Mouse (Mus musculus): Measurements from ENCODE around the gene Pik3r2. TPM values are rescaled to one million over a fixed set of nuclear protein-coding genes. Genes with fewer than 3 reads are reported as not detected.

Gene Pik3r2
- 23.5 to 27.1 TPM (median 25.3 TPM) in 4 replicates for total RNA-seq (2023)

GRCm38 (mm10) chr8:70776496-70777444 lies at the start of gene Pik3r2:
Pik3r2 (minus strand) TSS chr8:70776713.

GRCm38 (mm10) chr8:70808239-70808638 lies 31.7 kb upstream of the Pik3r2 start, which contains the start of gene Il12rb1:
Il12rb1 (plus strand) TSS chr8:70808449.

GRCm38 (mm10) chr8:70804481-70805206 lies 28.1 kb upstream of the Pik3r2 start, which contains the start of gene Mast3:
Mast3 (minus strand) TSS chr8:70805054.

GRCm38 (mm10) chr8:70760775-70761406 lies 15.6 kb downstream of the Pik3r2 start, which contains the start of gene Mpv17l2:
Mpv17l2 (minus strand) TSS chr8:70760946.

GRCm38 (mm10) chr8:70754043-70754870 lies 22.3 kb downstream of the Pik3r2 start, which contains the start of gene Rab3a:
Rab3a (plus strand) TSS chr8:70754679.

GRCm38 (mm10) chr8:70723486-70724210 lies 52.9 kb downstream of the Pik3r2 start, which contains the start of gene Pde4c:
Pde4c (plus strand) TSS chr8:70723720.

GRCm38 (mm10) chr8:70718297-70718696 lies 58.2 kb downstream of the Pik3r2 start, which contains the start of gene Gm3336:
Gm3336 (plus strand) TSS chr8:70718543.

Other genes with a start within 250 kb of the Pik3r2 start
- 231 to 253 TPM (median 245 TPM) in 4 replicates for gene Fkbp8, start 249.0 kb downstream of the Pik3r2 start, total RNA-seq (2023)
- 53.7 to 70.3 TPM (median 60.4 TPM) in 4 replicates for gene Kxd1, start 248.8 kb downstream of the Pik3r2 start, total RNA-seq (2023)
- 26.1 to 31.6 TPM (median 29.4 TPM) in 4 replicates for gene Ell, start 237.3 kb downstream of the Pik3r2 start, total RNA-seq (2023)
- 101 to 107 TPM (median 103 TPM) in 4 replicates for gene Isyna1, start 182.3 kb downstream of the Pik3r2 start, total RNA-seq (2023)
- gene Ssbp4, start 167.8 kb downstream of the Pik3r2 start, total RNA-seq (2023): 64.4 to 94.1 TPM (median 74.8 TPM) in 4 replicates
- 5.1 to 10.7 TPM (median 6.9 TPM) in 4 replicates for gene Lrrc25, start 160.6 kb downstream of the Pik3r2 start, total RNA-seq (2023)
- not detected in 4 replicates for gene Gdf15, start 144.3 kb downstream of the Pik3r2 start, total RNA-seq (2023)
- 11.2 to 14.7 TPM (median 12.6 TPM) in 4 replicates for gene Pgpep1, start 116.3 kb downstream of the Pik3r2 start, total RNA-seq (2023)
- gene Lsm4, start 103.5 kb downstream of the Pik3r2 start, total RNA-seq (2023): 121 to 135 TPM (median 129 TPM) in 4 replicates
- 2,399 to 2,837 TPM (median 2,594 TPM) in 4 replicates for gene Jund, start 77.8 kb downstream of the Pik3r2 start, total RNA-seq (2023)
- 49.7 to 55.4 TPM (median 53.1 TPM) in 4 replicates for gene Iqcn, start 73.3 kb downstream of the Pik3r2 start, total RNA-seq (2023)
- gene Gm3336, start 58.2 kb downstream of the Pik3r2 start, total RNA-seq (2023): 0.69 to 1.2 TPM in 2 of 4 replicates, not detected in the others
- gene Pde4c, start 53.0 kb downstream of the Pik3r2 start, total RNA-seq (2023): 1.8 to 3.5 TPM (median 2.8 TPM) in 4 replicates
- 8.0 to 10.4 TPM (median 9.2 TPM) in 4 replicates for gene Rab3a, start 22.0 kb downstream of the Pik3r2 start, total RNA-seq (2023)
- 24.6 to 27.8 TPM (median 26.5 TPM) in 4 replicates for gene Mpv17l2, start 15.8 kb downstream of the Pik3r2 start, total RNA-seq (2023)
- gene Mast3, start 28.3 kb upstream of the Pik3r2 start, total RNA-seq (2023): 209 to 221 TPM (median 216 TPM) in 4 replicates
- gene Il12rb1, start 31.7 kb upstream of the Pik3r2 start, total RNA-seq (2023): 0.92 to 2.6 TPM (median 1.1 TPM) in 4 replicates
- gene Arrdc2, start 63.0 kb upstream of the Pik3r2 start, total RNA-seq (2023): 21.4 to 33.4 TPM (median 25.9 TPM) in 4 replicates
- not detected in 4 replicates for gene Kcnn1, start 86.5 kb upstream of the Pik3r2 start, total RNA-seq (2023)
- 36.5 to 40.5 TPM (median 38.0 TPM) in 4 replicates for gene Ccdc124, start 97.2 kb upstream of the Pik3r2 start, total RNA-seq (2023)
- not detected in 4 replicates for gene Slc5a5, start 116.0 kb upstream of the Pik3r2 start, total RNA-seq (2023)
- gene Rpl18a, start 120.7 kb upstream of the Pik3r2 start, total RNA-seq (2023): 3,962 to 4,239 TPM (median 4,050 TPM) in 4 replicates
- 57.0 to 65.6 TPM (median 61.2 TPM) in 4 replicates for gene Map1s, start 129.2 kb upstream of the Pik3r2 start, total RNA-seq (2023)